Mouse (Mus musculus): Measurements from ENCODE around the gene Gm3336. TPM values are rescaled to one million over a fixed set of nuclear protein-coding genes. Genes with fewer than 3 reads are reported as not detected.

The Gm3336 gene
- total and polyA plus RNA-seq, 2 experiments = 0.28 to 1.0 TPM

DNA sequence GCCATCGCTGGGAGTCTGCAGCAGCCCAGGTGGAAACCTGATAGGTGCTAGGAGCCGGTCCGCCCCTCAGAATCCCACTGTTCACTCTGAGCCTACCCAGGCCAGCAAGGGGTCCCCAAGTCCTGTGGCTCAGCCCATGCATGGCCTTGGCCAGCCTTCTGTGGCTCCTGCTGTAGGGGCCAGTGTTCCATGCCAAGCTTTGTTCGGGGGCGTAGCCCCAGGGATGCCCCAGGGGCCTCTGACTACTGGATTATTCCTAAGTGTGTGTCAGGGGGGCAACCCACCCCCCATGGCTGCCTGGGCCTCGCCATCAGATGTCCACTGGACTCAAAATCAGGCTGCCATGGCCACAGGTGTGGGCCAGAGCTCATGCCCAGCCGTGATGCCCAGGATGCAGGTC is 4.4 kb upstream of the Gm3336 start:
- Histone ChIP-seq H3K79me2 (ENCODE audit: control insufficient read depth, insufficient read depth, low read length) (no peaks in the 10 kb centered on the region), H3K9ac (ENCODE audit: low read depth, low read length) (no peak overlapping the region), H3K4me1 (ENCODE audit: control insufficient read depth, insufficient read depth, low read length) (no peaks in the 10 kb centered on the region), H3K27me3 (ENCODE audit: control insufficient read depth, insufficient read depth, low read length) (no peaks in the 10 kb centered on the region), H3K4me3 (ENCODE audit: insufficient read depth, low read depth, low read length) (no peak overlapping the region), H3K36me3 (ENCODE audit: control insufficient read depth, insufficient read depth, low read length) (no peaks in the 10 kb centered on the region), H3K27ac (replicated peaks; ENCODE audit: insufficient read depth, low read depth, low read length) (no peak overlapping the region)
- TF ChIP-seq POLR2A (IDR thresholded peaks at IDR 0.05; ENCODE audit: extremely low read depth, insufficient read depth, low read length) (no peak), CTCF (IDR thresholded peaks at IDR 0.05; ENCODE audit: low read depth, low read length) (no peak)
- no peak for DNase-seq (ENCODE audit: extremely low read depth, low read depth, low spot score)
- 85% methylated on average over 7 of the region's 7 CpGs for WGBS

DNA sequence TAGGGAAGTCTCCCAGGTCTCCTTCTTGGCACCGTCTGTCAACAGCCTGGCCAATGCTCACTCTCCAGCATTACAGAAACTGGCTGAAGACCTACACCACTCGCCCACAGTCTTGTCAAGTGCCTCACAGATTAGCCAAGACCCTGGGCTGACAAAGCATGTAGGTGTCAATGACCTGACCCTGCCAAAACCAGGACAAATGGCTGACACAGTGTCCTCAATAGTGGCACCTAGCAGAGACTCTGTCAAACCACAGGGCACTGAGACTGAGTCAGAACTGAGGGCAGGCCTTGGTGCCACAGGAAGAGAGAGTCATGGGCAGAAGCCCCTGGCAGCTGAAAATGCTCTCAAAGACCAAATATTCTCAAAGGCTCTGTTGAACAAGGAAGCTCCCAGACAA is 3.3 kb upstream of the Gm3336 start:
- no peaks in the 10 kb centered on the region for H3K79me2 ChIP-seq (ENCODE audit: control insufficient read depth, insufficient read depth, low read length)
- no peak overlapping the region for H3K9ac ChIP-seq (ENCODE audit: low read depth, low read length)
- H3K36me3 ChIP-seq (ENCODE audit: control insufficient read depth, insufficient read depth, low read length) = no peaks in the 10 kb centered on the region
- H3K4me1 ChIP-seq (ENCODE audit: control insufficient read depth, insufficient read depth, low read length) = peaks cover 4% of the 10 kb centered on the region
- no peak overlapping the region for H3K4me3 ChIP-seq (ENCODE audit: insufficient read depth, low read depth, low read length)
- H3K27me3 ChIP-seq (ENCODE audit: control insufficient read depth, insufficient read depth, low read length) = no peaks in the 10 kb centered on the region
- DNase-seq (ENCODE audit: extremely low read depth, low read depth, low spot score) = no peak
- WGBS = 52% methylated on average over 2 of the region's 2 CpGs
- no peak overlapping the region for H3K27ac ChIP-seq (replicated peaks; ENCODE audit: insufficient read depth, low read depth, low read length)
- TF ChIP-seq POLR2A (IDR thresholded peaks at IDR 0.05; ENCODE audit: extremely low read depth, insufficient read depth, low read length) (no peak), CTCF (IDR thresholded peaks at IDR 0.05; ENCODE audit: low read depth, low read length) (no peak)

DNA sequence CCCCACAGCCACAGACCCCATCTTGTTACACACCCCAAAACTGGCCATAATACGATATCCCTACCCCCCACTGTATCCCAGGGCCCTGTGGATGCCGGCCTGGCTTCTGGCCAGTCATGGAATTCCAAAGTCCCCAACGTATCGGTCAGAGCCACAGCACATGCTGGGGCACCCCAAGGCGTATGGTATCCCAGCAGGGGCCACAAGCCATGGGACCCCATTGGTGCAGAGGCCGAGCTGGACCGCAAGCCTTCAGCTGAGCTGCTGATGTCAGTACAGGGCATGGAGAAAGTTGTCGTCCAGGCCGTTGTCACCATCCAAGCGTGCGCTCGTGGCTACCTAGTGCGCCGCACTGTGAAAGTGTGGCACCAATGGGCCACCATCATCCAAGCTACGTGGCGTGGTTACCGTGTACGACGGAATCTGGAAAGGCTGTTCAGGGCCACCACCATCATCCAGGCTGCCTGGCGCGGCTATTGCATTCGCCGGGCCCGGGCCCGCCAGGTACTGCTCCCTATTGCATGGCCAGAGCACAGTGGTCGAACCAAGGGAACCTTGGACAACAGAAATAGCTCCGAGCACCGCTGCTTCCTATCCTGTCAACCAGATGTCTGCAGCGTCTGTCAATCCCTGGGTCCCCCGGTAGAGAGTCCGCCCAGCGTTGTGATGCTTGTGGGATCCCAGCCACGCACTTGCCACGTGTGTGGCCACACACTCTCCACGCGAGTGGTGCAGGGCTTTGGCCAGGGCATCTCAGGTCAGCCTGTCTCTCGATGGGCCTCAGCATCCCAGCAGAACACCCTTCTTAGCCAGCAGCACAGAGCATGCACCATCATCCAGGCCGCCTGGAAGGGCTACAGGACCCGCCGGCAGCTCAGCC is 1.6 kb upstream of the Gm3336 start:
- Histone ChIP-seq H3K9ac (ENCODE audit: low read depth, low read length) (no peak overlapping the region), H3K4me3 (ENCODE audit: insufficient read depth, low read depth, low read length) (no peak overlapping the region), H3K4me1 (ENCODE audit: control insufficient read depth, insufficient read depth, low read length) (peaks cover 12% of the 10 kb centered on the region), H3K36me3 (ENCODE audit: control insufficient read depth, insufficient read depth, low read length) (no peaks in the 10 kb centered on the region), H3K27me3 (ENCODE audit: control insufficient read depth, insufficient read depth, low read length) (no peaks in the 10 kb centered on the region), H3K27ac (replicated peaks; ENCODE audit: insufficient read depth, low read depth, low read length) (no peak overlapping the region), H3K79me2 (ENCODE audit: control insufficient read depth, insufficient read depth, low read length) (peaks cover 3% of the 10 kb centered on the region; the same call in 1 of the 2 replicates)
- DNase-seq (ENCODE audit: extremely low read depth, low read depth, low spot score) = no peak
- TF ChIP-seq POLR2A (IDR thresholded peaks at IDR 0.05; ENCODE audit: extremely low read depth, insufficient read depth, low read length) (0 out of 2 replicates have a peak, but pooled peaks have one; percentile 24), CTCF (IDR thresholded peaks at IDR 0.05; ENCODE audit: low read depth, low read length) (no peak)
- WGBS = 75% methylated on average over 40 of the region's 40 CpGs

DNA sequence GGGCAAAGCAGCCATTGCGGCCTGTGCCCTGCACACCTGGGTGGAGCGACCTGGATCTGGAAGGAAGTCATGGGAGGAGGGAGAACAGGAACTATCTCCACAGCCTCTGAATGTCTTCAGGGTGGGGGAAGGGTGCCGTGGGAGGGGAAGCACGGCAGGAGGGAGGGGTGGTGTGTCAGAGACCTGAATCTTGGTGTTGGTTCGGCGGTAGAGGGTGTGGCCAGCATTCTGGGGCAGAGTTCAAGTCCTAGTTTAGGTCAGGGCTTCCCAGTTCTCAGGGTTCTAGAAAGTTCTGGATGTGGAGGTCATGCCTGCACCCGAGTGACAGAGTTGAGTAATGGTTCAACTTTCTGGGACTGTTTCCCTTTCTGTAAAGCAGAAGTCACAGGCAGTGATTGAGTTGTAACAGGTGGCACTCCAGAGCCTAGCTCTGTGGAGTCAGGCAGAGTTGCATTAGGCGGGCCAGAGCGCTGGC is 1.5 kb downstream of the Gm3336 start:
- H3K36me3 ChIP-seq (ENCODE audit: control insufficient read depth, insufficient read depth, low read length) = no peaks in the 10 kb centered on the region
- WGBS = 25% methylated on average over 9 of the region's 9 CpGs
- H3K4me3 ChIP-seq (ENCODE audit: insufficient read depth, low read depth, low read length) = no peak overlapping the region
- H3K79me2 ChIP-seq (ENCODE audit: control insufficient read depth, insufficient read depth, low read length) = peaks cover 9% of the 10 kb centered on the region; the same call in 1 of the 2 replicates
- peak overlapping the region; percentile 65 for H3K27ac ChIP-seq (replicated peaks; ENCODE audit: insufficient read depth, low read depth, low read length)
- no peak for TF ChIP-seq CTCF (IDR thresholded peaks at IDR 0.05; ENCODE audit: low read depth, low read length)
- TF ChIP-seq POLR2A (IDR thresholded peaks at IDR 0.05; ENCODE audit: extremely low read depth, insufficient read depth, low read length) = no peak
- no peaks in the 10 kb centered on the region for H3K27me3 ChIP-seq (ENCODE audit: control insufficient read depth, insufficient read depth, low read length)
- no peak overlapping the region for H3K9ac ChIP-seq (ENCODE audit: low read depth, low read length)
- H3K4me1 ChIP-seq (ENCODE audit: control insufficient read depth, insufficient read depth, low read length) = peaks cover 21% of the 10 kb centered on the region
- DNase-seq (ENCODE audit: extremely low read depth, low read depth, low spot score) = peak; percentile 95

DNA sequence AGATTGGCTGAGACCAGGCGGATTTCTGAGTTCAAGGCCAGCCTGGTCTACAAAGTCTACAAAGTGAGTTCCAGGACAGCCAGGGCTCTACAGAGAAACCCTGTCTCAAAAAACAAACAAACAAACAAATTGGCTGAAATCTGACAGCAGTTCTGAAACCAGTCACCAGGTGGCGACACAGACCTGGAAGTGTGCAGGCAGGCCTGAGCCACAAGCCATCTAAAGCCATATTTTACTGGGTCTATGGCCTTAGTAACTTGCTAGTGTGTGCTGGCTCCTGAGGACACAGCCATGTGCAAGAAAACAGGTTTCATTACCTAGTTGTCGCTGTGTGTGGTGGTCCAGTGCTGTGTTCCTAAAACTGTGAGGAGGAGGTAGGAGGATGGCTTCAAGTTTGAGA is 2.4 kb downstream of the Gm3336 start:
- H3K4me1 ChIP-seq (ENCODE audit: control insufficient read depth, insufficient read depth, low read length) = peaks cover 23% of the 10 kb centered on the region
- TF ChIP-seq POLR2A (IDR thresholded peaks at IDR 0.05; ENCODE audit: extremely low read depth, insufficient read depth, low read length) (no peak), CTCF (IDR thresholded peaks at IDR 0.05; ENCODE audit: low read depth, low read length) (peak; percentile 97)
- peak overlapping the region; percentile 65 for H3K27ac ChIP-seq (replicated peaks; ENCODE audit: insufficient read depth, low read depth, low read length)
- no peaks in the 10 kb centered on the region for H3K36me3 ChIP-seq (ENCODE audit: control insufficient read depth, insufficient read depth, low read length)
- no peaks in the 10 kb centered on the region for H3K27me3 ChIP-seq (ENCODE audit: control insufficient read depth, insufficient read depth, low read length)
- peak overlapping the region; percentile 50 for H3K9ac ChIP-seq (ENCODE audit: low read depth, low read length)
- peaks cover 9% of the 10 kb centered on the region; the same call in 1 of the 2 replicates for H3K79me2 ChIP-seq (ENCODE audit: control insufficient read depth, insufficient read depth, low read length)
- no peak overlapping the region for H3K4me3 ChIP-seq (ENCODE audit: insufficient read depth, low read depth, low read length)
- WGBS = 2% methylated on average over 3 of the region's 3 CpGs
- peak; percentile 82 for DNase-seq (ENCODE audit: extremely low read depth, low read depth, low spot score)

DNA sequence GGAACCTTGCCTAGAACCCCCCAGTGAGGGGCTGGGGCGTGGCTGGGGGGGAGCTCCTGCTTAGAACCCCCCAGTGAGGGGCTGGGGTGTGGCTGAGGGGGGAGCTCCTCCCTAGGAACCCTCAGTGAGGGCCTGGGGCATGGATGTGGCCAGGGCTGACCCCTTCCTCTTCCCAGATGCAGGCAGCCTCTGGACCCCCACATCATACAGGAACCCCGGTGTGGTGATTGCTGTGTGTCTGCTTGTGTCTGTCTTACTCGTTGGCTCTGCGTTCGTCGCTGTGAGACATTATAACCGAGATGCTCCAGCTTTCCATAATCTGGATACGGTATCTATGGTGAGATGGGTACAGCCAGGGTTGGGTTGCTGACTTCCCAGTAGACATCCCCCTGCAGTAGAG is 3.3 kb downstream of the Gm3336 start:
- H3K79me2 ChIP-seq (ENCODE audit: control insufficient read depth, insufficient read depth, low read length) = peaks cover 9% of the 10 kb centered on the region; the same call in 1 of the 2 replicates
- no peak for DNase-seq (ENCODE audit: extremely low read depth, low read depth, low spot score)
- no peaks in the 10 kb centered on the region for H3K36me3 ChIP-seq (ENCODE audit: control insufficient read depth, insufficient read depth, low read length)
- no peak overlapping the region; the same call in 1 of the 2 replicates for H3K4me3 ChIP-seq (ENCODE audit: insufficient read depth, low read depth, low read length)
- H3K4me1 ChIP-seq (ENCODE audit: control insufficient read depth, insufficient read depth, low read length) = peaks cover 23% of the 10 kb centered on the region
- peak overlapping the region; percentile 76 for H3K9ac ChIP-seq (ENCODE audit: low read depth, low read length)
- WGBS = 81% methylated on average over 8 of the region's 8 CpGs
- no peaks in the 10 kb centered on the region for H3K27me3 ChIP-seq (ENCODE audit: control insufficient read depth, insufficient read depth, low read length)
- peak overlapping the region; percentile 93 for H3K27ac ChIP-seq (replicated peaks; ENCODE audit: insufficient read depth, low read depth, low read length)
- TF ChIP-seq CTCF (IDR thresholded peaks at IDR 0.05; ENCODE audit: low read depth, low read length) (no peak), POLR2A (IDR thresholded peaks at IDR 0.05; ENCODE audit: extremely low read depth, insufficient read depth, low read length) (no peak)

Data from liver, adult 2 months (tissue).